Comparison of ENCODE assay signal across 9 mouse cellular contexts in genomic region chr8:111741556-111741955, GRCm38 (mm10). TPM values are rescaled to one million over a fixed set of nuclear protein-coding genes. Genes with fewer than 3 reads are reported as not detected.
A peak's percentile ranks its signal among the peaks of the same experiment; 100 is the strongest.
DNase-seq lines count a peak whose midpoint lies in the region; ATAC-seq lines count a peak whose summit lies in the region.
"Had no signal": no experiment of that assay in that cellular context is flagged by ENCODE, and none has a peak within 500 bp of the region (broad histone marks: within the 10 kb centered on the region; RNA-seq: fewer than 3 reads in every experiment).

No protein-coding gene starts in this region.

- intact Hi-C loops in left cerebral cortex, postnatal 4 days (cut with DNase I), result no loop called here

- peak overlapping the region; percentile 95 for H3K9ac ChIP-seq in heart, embryonic 13.5 days
- H3K9ac ChIP-seq in embryonic facial prominence, embryonic 13.5 days, result peak overlapping the region; percentile 92; the same call in 1 of the 2 replicates
- H3K9ac ChIP-seq in intestine, embryonic 15.5 days, result no peak overlapping the region
- H3K9ac ChIP-seq in midbrain, embryonic 12.5 days (replicated peaks), result peak overlapping the region; percentile 96

- H3K27ac ChIP-seq in heart, embryonic 13.5 days (replicated peaks), result peak overlapping the region; percentile 89
- peak overlapping the region; percentile 85 for H3K27ac ChIP-seq in embryonic facial prominence, embryonic 13.5 days
- H3K27ac ChIP-seq in intestine, embryonic 15.5 days, result peak overlapping the region; percentile 82; the same call in 1 of the 2 replicates
- H3K27ac ChIP-seq in midbrain, embryonic 12.5 days (replicated peaks), result peak overlapping the region; percentile 82; the same call in 1 of the 2 replicates

- peaks cover 89% of the 10 kb centered on the region for H3K4me1 ChIP-seq in heart, embryonic 13.5 days
- H3K4me1 ChIP-seq in embryonic facial prominence, embryonic 13.5 days, result peaks cover 82% of the 10 kb centered on the region
- peaks cover 78% of the 10 kb centered on the region for H3K4me1 ChIP-seq in intestine, embryonic 15.5 days (replicated peaks)
- H3K4me1 ChIP-seq in midbrain, embryonic 12.5 days, result peaks cover 83% of the 10 kb centered on the region

- ATAC-seq in heart, embryonic 13.5 days (ENCODE audit: extremely low read depth, insufficient number of reproducible peaks, low FRiP score, low TSS enrichment), result no peak
- no peak for ATAC-seq in embryonic facial prominence, embryonic 13.5 days (ENCODE audit: insufficient number of reproducible peaks, insufficient read depth, low FRiP score, low TSS enrichment, low read depth)
- ATAC-seq in intestine, embryonic 15.5 days, result no peak
- ATAC-seq in midbrain, embryonic 12.5 days (ENCODE audit: low FRiP score, low read depth), result no peak

- H3K4me3 ChIP-seq in heart, embryonic 13.5 days, result peak overlapping the region; percentile 94; the same call in 1 of the 2 replicates
- peak overlapping the region; percentile 90; the same call in 1 of the 2 replicates for H3K4me3 ChIP-seq in embryonic facial prominence, embryonic 13.5 days
- no peak overlapping the region for H3K4me3 ChIP-seq in intestine, embryonic 15.5 days (replicated peaks)
- peak overlapping the region; percentile 97 for H3K4me3 ChIP-seq in midbrain, embryonic 12.5 days

- H3K36me3 ChIP-seq in heart, embryonic 13.5 days, result no peaks in the 10 kb centered on the region
- H3K36me3 ChIP-seq in embryonic facial prominence, embryonic 13.5 days, result 0 out of 2 replicates have a peak, but pooled peaks cover 3% of the 10 kb centered on the region
- H3K36me3 ChIP-seq in intestine, embryonic 15.5 days, result no peaks in the 10 kb centered on the region
- H3K36me3 ChIP-seq in midbrain, embryonic 12.5 days, result no peaks in the 10 kb centered on the region

- H3K9me3 ChIP-seq in heart, embryonic 13.5 days, result no peaks in the 10 kb centered on the region
- H3K9me3 ChIP-seq in embryonic facial prominence, embryonic 13.5 days, result no peaks in the 10 kb centered on the region
- H3K9me3 ChIP-seq in intestine, embryonic 15.5 days, result no peaks in the 10 kb centered on the region
- no peaks in the 10 kb centered on the region for H3K9me3 ChIP-seq in midbrain, embryonic 12.5 days

- 75% methylated on average over 6 of the region's 6 CpGs for WGBS in heart, embryonic 13.5 days
- 59% methylated on average over 6 of the region's 6 CpGs for WGBS in embryonic facial prominence, embryonic 13.5 days
- 69% methylated on average over 6 of the region's 6 CpGs for WGBS in intestine, embryonic 15.5 days
- 83% methylated on average over 6 of the region's 6 CpGs for WGBS in midbrain, embryonic 12.5 days

- H3K27me3 ChIP-seq in heart, embryonic 13.5 days (replicated peaks), result no peaks in the 10 kb centered on the region
- no peaks in the 10 kb centered on the region for H3K27me3 ChIP-seq in embryonic facial prominence, embryonic 13.5 days
- H3K27me3 ChIP-seq in intestine, embryonic 15.5 days (replicated peaks), result no peaks in the 10 kb centered on the region
- peaks cover 10% of the 10 kb centered on the region; the same call in 1 of the 2 replicates for H3K27me3 ChIP-seq in midbrain, embryonic 12.5 days

- no peak for DNase-seq in heart, adult 9 months (ENCODE audit: low spot score in 2 of 2)
- DNase-seq in thymus, postnatal 25 days, result no peak
- no peak for DNase-seq in urinary bladder, postnatal 36 days (ENCODE audit: low spot score in 2 of 2)
- DNase-seq in left cerebral cortex, postnatal 4 days, result no peak

- H3K4me2 ChIP-seq in heart, embryonic 13.5 days, result peak overlapping the region; percentile 84
- H3K4me2 ChIP-seq in embryonic facial prominence, embryonic 13.5 days, result peak overlapping the region; percentile 81
- H3K4me2 ChIP-seq in intestine, embryonic 15.5 days (replicated peaks), result peak overlapping the region; percentile 77
- peak overlapping the region; percentile 75 for H3K4me2 ChIP-seq in midbrain, embryonic 12.5 days (replicated peaks)

RNA-seq across cellular contexts. Expression of gene Bcar1, which starts 2.1 kb away (rescaled TPM):
- polyA plus RNA-seq in heart, embryonic 13.5 days (2015; fragmentation: Nextera tagmentation; extraction: Ambion mirVana), result 40.2 and 43.4 TPM in 2 replicates
- 35.6 and 37.3 TPM in 2 replicates for polyA plus RNA-seq in embryonic facial prominence, embryonic 13.5 days (2015; fragmentation: Nextera tagmentation; extraction: Ambion mirVana)
- 40.8 and 44.2 TPM in 2 replicates for polyA plus RNA-seq in intestine, embryonic 15.5 days (2015; fragmentation: Nextera tagmentation; extraction: Ambion mirVana)
- polyA plus RNA-seq in midbrain, embryonic 12.5 days (2016; fragmentation: Nextera tagmentation; extraction: Ambion mirVana), result 52.4 and 53.8 TPM in 2 replicates
- total RNA-seq in left cerebral cortex, postnatal 4 days (2021), result 10 to 100 TPM; 58.2 to 59.7 TPM
- total RNA-seq: hematopoietic stem cell, adult 5-6 weeks had no signal

RNA-seq across cellular contexts. Expression of gene Ctrb1, which starts 50.7 kb away (rescaled TPM):
- polyA plus RNA-seq in heart, embryonic 13.5 days (2015; fragmentation: Nextera tagmentation; extraction: Ambion mirVana), result 1.9 TPM in 1 of 2 replicates, not detected in the other
- polyA plus RNA-seq in embryonic facial prominence, embryonic 13.5 days (2015; fragmentation: Nextera tagmentation; extraction: Ambion mirVana), result 1.2 TPM in 1 of 2 replicates, not detected in the other
- polyA plus RNA-seq in intestine, embryonic 15.5 days (2015; fragmentation: Nextera tagmentation; extraction: Ambion mirVana), result 1,145 and 3,143 TPM in 2 replicates
- not detected in 2 replicates for polyA plus RNA-seq in midbrain, embryonic 12.5 days (2016; fragmentation: Nextera tagmentation; extraction: Ambion mirVana)
- total RNA-seq in left cerebral cortex, postnatal 4 days (2021), result not detected
- total RNA-seq: hematopoietic stem cell, adult 5-6 weeks had no signal

Comparison
In these comparisons a context has a peak if more than half of its experiments do, and no peak if none do; other contexts are left out.
1. RNA of gene Ctrb1, which starts 50.7 kb away (polyA plus RNA-seq): 1,145 to 3,143 TPM in intestine, embryonic 15.5 days; 1.2 TPM in embryonic facial prominence, embryonic 13.5 days, not detected in midbrain, embryonic 12.5 days and 1.9 TPM in heart, embryonic 13.5 days; every median in the first group is over 100 times any median in the second.
2. Peak in every context shown above with its lines, with median percentiles within 50 percentile points of each other: H3K27ac ChIP-seq and H3K4me2 ChIP-seq.